Mouse (Mus musculus): Measurements from ENCODE around the gene Amz1. TPM values are rescaled to one million over a fixed set of nuclear protein-coding genes. Genes with fewer than 3 reads are reported as not detected.

Amz1 gene
- polyA plus RNA-seq, 1 experiment, result 3.7 TPM

DNA sequence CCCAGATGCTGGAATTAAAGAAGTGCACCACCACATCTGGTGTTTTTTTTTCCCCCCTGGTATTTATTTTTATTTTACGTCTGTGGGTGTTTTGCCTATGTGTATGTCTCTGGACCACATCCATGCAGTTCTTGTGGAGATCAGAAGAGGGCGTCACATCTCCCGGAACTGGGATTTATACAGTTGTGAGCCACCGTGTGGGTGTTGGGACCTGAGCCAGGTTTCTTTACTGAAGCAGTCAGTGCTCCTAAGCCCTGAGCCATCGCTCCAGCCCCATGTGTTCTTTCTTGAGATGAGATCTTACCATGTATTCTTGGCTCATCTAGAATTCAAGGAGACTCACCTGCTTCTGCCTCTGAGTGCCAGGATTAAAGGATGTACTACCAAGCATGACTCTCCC is 12.9 kb upstream of the Amz1 start:
- 75% methylated on average over 5 of the region's 5 CpGs for WGBS
- DNase-seq (ENCODE audit: low read depth, low spot score), result no peak

DNA sequence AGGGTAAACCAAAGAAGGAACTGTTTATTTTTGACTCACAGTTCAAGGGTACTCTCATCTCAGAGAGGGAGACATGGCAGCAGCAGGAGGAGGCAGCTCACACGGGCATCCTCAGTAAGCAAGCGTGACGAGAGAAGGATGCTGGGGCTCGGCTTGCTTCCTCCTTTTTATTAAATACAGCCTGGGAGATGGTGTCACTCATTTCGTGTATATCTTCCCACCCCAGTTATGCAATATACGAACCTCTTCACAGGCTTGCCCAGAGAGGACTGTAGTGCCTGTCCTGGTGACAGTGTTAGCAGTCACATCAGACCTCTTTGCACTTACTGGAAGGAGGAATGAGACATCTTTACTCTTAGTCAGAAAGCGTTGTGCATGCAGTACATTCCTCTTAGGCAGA is 3.2 kb upstream of the Amz1 start:
- WGBS, result 78% methylated on average over 7 of the region's 7 CpGs
- no peak for DNase-seq (ENCODE audit: low read depth, low spot score)

DNA sequence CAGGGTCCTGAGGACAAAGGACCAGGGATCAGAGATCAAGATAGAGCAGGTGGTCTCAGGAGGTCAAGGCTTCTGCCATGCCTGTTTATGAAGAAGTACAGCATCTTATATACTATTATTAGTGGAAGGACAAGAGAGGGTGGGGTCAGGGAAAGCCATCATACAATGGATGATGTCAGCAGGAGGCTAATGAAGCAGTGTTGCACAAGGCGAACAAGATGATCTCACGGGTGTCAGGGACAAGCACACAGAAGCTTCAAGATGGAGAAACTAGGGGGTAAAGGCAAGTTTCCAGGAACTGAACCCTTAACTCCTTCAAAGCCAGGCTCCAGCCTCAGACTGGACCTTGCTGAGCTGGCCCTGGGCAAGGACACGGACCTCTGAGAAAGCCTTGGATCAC is 1.8 kb upstream of the Amz1 start:
- no peak for DNase-seq (ENCODE audit: low read depth, low spot score)
- WGBS, result 61% methylated on average over 3 of the region's 3 CpGs

DNA sequence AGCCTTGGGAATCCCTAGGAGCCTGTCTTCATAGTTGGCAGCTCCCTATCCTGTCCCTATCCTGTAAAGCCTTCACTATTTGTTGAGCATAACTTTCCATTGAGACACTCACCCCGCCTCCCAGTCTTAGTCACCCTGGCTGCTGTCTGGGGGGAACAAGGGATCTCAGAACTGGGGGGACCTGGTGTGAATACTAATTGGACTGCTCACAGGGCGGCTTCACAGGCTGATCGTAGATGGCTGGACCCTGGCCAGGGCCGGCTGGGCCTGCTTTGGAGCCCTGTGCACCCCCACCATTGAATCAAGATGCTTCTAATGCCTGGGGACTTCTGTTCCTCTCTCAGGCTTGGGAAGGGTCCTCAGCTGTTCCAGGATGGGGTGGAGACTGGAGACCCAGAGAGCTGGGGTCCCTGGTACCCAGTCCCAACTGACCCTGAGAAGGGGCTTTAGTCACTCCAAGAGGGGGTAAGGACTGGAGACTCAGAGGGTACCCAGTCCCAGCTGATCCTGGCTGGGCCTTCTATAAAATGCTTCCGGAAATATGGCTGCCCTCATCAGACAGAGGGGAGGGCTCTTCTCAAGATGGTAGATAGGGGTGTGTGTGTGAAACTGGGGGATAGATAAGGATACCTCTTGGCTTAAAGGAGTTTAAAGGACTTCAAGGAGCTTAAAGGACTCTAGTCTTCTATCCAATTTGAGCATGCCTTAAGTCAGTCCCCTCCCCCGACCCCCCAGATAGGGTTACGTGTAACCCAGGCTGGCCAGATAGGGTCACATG is 2.3 kb downstream of the Amz1 start:
- 80% methylated on average over 7 of the region's 7 CpGs for WGBS
- DNase-seq (ENCODE audit: low read depth, low spot score), result no peak

DNA sequence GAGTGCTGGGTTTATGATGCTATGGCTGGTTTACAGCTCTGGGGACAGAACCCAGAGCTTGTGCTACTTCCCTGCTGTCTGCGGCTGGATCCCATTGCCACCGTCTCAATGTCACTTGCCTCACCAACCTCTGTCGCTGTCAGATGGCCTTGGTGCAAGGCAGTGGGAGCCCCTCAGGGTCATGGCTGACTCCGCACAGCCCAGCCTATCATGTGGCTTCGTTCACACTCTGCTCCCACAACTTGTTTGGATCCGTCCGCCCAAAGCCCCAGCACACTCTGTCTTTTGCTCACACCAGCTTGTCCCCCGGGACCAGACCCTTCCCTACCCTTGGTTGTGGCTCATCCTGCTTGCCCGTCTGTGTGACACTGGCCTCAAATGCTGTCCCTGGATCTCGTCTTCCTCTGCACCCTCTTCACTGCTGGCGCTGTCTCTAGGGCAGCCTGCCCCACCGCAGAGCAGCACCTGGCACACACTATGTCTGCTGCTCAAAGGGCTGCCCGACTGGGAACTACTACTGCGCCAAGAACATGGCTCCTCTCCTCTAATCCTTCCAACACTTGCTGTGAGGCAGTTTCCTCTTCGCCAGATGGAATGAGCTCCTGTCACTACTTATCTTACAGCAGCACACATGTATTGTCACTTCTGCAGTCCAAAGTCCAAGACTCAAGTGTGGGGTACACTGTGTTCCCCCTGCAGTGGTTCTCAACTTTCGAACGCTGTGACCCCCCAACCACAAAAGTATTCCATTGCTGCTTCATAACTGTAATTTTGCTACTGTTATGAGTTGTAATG is 3.2 kb downstream of the Amz1 start:
- WGBS, result 73% methylated on average over 17 of the region's 17 CpGs
- DNase-seq (ENCODE audit: low read depth, low spot score), result no peak

DNA sequence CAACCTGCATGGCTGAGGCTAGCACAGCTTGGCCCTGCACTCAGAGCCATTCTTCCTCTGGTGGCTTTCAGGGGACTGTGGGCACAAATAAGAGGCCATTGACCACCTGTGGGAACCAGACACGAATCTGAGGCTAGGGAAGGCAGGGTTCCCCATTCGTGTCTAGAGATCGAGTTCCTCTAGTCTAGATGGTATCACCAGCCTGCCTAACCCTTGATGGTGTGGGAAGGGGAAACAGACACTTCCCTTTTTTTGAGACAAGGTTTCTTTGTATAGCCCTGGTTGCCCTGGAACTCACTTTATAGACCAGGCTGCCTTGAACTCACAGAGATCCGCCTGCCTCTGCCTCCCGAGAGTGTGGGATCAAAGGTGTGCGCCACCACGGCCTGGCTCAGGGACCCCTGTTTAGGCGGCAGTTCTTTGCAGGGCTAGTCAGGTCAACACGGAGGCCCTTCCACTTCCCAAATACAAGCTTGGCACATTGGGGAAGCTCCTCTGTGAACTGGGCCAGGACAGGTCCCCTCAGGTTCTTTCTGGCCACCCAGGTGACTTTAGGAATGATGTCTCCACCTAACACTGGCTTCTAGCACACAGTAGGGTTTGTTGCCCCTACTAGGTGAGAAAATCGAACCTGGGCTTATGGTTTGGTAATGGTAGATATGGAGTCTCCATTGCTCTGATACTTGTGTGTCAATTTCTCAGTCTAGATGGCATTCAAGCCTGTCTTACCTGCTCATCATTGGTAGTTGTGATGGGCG is 7.3 kb downstream of the Amz1 start:
- WGBS, result 85% methylated on average over 11 of the region's 11 CpGs
- DNase-seq (ENCODE audit: low read depth, low spot score), result no peak

DNA sequence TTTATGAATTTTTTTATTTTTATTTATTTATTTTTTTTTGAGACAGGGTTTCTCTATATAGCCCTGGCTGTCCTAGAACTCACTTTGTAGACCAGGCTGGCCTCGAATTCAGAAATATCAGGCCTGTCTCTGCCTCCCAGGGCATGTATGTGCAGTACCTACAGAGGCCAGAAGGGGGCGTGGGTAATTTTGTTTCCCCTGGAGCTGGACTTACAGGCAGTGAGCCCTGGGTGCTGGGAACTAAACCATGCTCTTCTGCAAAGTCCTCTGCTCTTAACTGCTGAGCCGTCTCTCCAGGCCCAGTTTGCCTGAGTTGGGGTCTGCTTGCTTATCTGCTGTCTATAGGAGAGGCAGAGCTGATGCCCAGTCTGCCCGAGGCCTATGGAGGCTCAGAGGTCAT is 8.3 kb downstream of the Amz1 start:
- DNase-seq (ENCODE audit: low read depth, low spot score), result no peak
- 66% methylated on average over 4 of the region's 4 CpGs for WGBS

DNA sequence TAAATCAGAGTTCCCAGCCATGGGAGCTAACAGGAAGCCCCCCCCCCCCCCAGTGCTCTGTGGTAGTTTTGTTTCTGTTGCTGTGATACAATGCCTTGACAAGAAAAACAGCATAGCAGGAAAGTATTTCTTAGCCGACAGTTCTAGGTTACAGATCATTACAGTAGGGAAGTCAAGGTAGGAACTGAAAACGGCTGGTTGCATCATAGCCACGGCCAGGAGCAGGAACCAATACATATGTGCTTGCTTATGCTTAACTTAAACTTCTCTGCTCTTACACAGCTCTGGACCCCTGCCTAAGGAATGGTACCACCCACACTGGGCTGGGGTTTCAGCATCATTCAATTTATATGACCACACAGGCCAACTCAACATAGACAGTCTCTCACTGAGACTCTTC is 9.4 kb downstream of the Amz1 start:
- 55% methylated on average over 3 of the region's 3 CpGs for WGBS
- no peak for DNase-seq (ENCODE audit: low read depth, low spot score)

DNA sequence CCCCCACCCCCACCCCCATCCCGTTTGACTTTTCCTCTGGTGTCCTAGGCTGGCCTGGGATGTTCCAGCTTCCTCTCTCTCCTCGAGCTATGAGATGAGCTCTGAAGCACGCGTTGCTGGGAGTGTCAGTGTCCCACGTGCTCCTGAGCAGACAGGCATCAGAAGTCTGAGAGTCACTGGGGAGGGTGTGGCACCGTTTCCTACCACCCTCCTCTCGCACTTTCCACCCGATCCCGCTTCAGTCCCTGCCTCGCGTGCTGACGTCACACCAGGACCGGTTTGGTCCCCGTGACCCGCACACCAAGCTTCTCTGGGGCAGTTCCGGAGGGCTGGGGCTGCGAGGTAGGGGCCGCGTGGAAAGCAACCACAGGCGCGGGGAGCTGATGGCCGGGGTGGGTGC is 11.4 kb downstream of the Amz1 start:
- under 1% methylated on average over 22 of the region's 22 CpGs for WGBS
- no peak for DNase-seq (ENCODE audit: low read depth, low spot score)

DNA sequence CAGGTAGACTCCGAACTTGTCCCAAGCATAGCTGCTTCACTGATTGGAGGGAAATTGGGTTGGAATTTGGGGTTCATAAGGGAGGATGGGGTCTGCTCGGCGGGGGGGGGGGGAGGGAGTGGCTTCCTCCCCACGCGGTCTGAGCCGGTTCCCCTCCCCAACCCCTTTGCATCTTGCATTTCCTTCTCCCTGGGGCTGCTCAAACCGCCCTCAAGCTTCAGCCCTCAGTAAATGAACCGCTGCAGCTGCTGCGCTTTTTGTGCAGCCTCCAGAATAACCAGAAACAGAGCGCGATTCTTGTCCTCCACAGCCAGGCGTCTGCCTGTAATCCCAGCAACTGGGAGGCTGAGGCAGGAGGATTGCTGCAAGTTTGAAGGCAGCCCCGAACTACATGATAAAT is 12.2 kb downstream of the Amz1 start:
- 17% methylated on average over 13 of the region's 13 CpGs for WGBS
- DNase-seq (ENCODE audit: low read depth, low spot score), result no peak

DNA sequence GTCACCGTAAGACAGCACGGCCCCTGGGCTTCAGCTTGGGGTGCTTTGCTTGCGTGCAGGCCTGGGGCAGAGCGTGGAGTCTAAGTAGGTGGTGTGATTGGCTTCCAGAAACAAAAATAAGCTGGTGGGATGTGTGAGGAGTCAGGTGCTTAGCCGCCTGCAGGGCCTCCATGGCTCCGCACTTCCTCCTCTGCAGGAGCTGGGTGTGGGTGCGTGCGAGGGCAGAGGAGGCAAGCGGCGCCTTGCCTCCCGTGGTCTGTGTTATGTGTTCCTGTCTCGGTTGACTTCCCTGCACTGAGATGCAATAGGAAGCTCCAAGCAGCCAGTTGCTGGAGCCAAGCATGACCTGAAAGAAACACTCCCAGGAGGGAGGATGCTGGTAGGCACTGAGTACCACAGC is 15.9 kb downstream of the Amz1 start:
- WGBS, result 73% methylated on average over 12 of the region's 12 CpGs
- DNase-seq (ENCODE audit: low read depth, low spot score), result no peak

DNA sequence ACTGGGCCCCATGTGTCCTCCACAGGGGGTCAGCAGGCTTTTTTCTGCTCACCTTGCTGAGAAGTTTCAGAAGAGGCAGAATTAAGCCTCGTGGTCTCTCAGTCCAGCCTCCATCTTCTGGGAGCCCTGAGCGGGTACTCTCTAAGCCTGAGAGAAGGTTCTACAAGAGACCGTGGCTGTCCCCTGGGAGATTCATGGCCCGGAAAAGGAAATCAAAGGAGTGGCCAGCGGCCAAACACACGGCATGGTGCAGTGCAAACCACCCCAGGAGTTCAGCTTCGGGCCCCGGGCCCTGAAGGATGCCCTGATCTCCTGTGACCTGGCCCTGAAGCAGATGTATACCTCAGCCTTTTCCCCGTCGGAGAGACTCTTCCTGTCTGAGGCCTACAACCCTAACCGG is 17.1 kb downstream of the Amz1 start:
- 69% methylated on average over 11 of the region's 11 CpGs for WGBS
- DNase-seq (ENCODE audit: low read depth, low spot score), result no peak

DNA sequence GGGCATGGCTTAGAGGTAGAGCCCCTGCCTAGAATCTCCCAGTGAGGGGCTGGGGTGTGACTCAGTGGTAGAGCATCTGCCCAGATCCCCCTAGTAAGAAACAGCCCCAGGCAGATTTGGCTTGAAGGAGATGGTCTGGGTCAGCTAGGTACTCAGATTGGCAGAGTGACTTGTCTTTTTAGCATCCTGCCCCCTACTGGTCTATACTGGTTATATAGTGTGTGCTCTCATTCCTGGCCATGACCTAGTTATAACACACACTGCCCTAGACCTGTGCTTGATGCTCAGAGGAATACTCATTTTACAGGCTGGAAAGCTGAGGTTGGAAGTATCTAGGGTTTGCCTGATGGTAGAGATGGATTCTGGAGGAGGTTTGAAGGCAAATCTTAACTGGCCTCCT is 17.9 kb downstream of the Amz1 start:
- no peak for DNase-seq (ENCODE audit: low read depth, low spot score)

DNA sequence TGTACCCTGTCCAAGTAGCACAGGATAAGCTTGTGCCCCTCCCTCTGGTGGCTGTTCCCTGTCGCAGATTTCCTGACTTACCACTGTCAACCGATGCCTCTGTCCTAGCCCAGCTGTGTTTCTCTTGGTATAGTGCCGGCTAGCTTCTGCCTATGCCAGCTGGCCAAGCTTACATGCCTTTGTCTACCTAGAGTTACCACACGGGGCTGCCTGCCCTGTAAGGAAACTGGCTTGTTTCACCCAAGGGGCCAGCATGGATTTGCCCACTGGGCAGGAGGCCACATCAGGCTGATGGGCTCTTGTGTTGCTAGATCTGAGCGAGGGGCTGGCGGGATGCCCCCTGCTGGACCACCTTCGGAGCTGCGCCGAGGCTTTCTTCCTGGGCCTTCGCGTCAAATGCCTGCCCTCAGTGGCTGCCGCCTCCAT is 19.8 kb downstream of the Amz1 start:
- DNase-seq (ENCODE audit: low read depth, low spot score), result no peak
- 33% methylated on average over 12 of the region's 12 CpGs for WGBS

DNA sequence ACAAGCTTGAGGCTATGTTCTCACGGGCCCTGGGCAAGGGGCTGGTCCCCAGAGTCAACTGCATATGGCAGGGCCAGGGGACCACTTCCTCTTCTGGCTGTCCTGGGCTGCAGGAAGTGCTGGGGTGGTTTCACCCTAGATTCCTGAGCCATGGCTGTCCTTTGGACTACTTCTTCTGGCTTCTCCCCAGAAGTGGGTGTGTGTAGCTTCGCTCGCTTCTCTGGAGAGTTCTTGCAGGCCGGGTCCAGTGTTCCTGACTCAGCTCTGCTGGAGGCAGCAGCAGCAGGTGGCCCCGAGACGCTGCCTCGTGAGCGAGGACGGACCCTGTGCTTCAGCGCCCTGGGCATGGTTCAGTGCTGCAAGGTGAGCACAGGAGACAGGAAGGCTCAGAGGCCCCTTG is 24.5 kb downstream of the Amz1 start:
- no peak for DNase-seq (ENCODE audit: low read depth, low spot score)
- WGBS, result 34% methylated on average over 10 of the region's 10 CpGs

DNA sequence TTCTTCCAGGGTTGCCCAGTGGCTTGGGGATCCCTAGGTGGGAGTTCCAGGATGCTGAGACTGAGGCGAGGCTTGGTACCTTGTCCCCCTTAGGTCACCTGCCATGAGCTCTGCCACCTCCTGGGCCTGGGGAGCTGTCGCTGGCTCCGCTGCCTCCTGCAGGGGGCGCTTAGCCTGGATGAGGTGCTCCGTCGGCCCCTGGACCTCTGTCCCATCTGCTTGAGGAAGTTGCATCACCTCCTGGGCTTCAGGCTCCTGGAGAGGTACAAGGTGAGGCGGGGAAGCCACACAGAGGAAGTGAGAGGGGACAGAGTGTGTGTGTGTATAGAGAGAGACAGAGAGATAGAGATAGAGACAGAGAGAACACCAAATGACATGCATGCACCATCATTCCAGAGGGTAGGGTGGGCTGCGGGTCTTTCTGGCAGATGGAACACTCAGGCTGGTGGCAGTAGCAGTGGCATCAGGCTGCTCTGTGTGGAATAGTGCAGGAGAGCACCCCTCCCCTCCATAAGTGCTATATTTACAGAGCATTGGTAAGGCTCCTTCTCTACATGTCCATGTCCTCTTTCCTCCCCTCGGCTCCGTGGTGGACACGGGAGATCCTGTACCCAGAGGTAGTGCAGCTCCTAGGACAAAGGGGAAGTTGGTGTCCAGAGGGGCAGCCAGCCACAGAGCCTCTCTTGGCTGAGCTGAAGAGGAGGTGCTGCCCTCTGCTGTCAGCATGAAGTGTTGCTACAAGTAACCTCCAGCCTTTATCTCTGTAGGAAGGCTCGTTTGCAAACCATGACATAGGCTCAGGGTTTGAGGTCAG is 25.3 kb downstream of the Amz1 start:
- DNase-seq (ENCODE audit: low read depth, low spot score), result no peak
- 7% methylated on average over 12 of the region's 12 CpGs for WGBS

DNA sequence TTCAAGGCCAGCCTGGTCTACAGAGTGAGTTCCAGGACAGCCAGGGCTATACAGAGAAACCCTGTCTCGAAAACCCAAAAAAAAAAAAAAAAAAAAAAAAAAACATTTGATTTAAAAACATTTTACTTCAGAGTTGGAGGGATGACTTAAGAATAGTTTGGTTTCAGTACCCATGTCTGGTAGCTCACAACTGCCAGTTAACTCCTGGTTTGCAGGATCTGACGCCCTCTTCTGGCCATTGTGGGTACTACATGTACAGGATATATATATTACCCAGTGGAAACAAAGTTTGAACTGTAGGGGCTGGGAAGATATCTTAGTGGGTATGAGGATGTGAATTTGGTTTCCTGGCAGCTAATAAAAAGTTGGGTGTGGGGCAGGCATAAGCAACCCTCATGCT is 27.0 kb downstream of the Amz1 start:
- DNase-seq (ENCODE audit: low read depth, low spot score), result no peak
- 0% methylated on average over 1 of the region's 2 CpGs for WGBS

DNA sequence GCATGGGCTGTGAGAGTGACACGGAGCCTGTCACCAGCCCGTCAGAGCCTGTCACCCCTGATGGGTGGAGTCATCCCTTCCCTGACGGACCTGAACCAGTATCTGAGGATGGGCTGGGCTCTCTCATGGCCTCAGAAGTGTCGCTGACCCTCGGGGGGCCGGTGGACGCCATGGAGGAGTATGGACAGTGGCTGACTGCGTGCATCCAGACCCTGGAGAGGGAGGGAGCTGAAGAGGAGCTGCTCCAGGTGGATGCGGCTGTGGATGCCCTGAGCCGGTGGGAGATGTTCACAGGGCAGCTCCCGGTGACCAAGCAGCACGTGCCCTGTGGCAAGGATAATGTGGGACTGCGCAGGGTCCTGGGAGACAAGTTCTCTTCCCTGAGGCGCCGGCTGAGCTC is 28.1 kb downstream of the Amz1 start:
- DNase-seq (ENCODE audit: low read depth, low spot score), result no peak
- WGBS, result 95% methylated on average over 15 of the region's 15 CpGs

DNA sequence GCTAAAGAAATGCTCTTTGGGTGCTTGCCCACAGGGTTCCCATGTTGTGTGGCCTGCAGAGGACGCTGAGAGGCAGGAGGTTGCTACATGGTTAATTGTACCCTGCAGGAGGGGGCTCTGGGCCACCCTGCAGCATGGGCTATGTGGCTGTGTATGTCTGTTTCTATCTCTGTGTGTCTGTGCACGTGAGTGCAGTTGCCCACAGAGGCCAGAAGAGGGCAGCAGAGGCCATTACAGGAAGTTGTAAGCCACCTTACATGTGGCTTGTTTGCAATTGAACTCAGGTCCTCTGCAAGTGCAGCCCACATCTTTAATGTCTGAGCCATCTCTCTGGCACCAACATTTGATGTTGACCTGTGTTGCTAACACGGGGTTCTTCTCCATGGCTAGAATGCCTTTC is 28.7 kb downstream of the Amz1 start:
- 94% methylated on average over 3 of the region's 3 CpGs for WGBS
- DNase-seq (ENCODE audit: low read depth, low spot score), result no peak

DNA sequence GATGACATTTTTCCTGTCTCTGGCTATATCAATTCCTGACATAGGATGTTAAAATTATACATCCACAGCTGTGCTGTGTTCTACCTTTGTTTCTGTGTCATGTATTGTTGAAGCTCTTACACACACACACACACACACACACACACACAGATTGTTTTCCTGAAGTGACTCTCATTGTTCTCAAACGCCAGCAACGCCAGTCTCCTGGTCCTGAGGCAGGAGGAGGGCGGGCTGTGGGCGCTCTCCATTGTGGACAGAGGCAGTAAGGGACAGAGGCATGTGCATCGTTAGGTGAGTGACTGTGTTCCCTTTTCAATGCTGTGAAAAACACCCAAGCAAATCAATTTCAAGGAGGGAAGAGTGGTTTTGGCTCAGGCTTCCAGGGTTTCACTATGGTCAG is 29.3 kb downstream of the Amz1 start:
- WGBS, result 67% methylated on average over 5 of the region's 5 CpGs
- DNase-seq (ENCODE audit: low read depth, low spot score), result no peak

All from large intestine, adult 2 months (tissue).